Mouse (Mus musculus) thymus, postnatal 10 days (tissue): ENCODE data around the gene Ube4a.

Experiments used
- DNase-seq, 2 experiments: peaks; one replicate each; pipeline ENCODE4 v3.0.0; 2021; ENCODE audit warnings: low spot score in 2 of 2

Gene Ube4a

DNA sequence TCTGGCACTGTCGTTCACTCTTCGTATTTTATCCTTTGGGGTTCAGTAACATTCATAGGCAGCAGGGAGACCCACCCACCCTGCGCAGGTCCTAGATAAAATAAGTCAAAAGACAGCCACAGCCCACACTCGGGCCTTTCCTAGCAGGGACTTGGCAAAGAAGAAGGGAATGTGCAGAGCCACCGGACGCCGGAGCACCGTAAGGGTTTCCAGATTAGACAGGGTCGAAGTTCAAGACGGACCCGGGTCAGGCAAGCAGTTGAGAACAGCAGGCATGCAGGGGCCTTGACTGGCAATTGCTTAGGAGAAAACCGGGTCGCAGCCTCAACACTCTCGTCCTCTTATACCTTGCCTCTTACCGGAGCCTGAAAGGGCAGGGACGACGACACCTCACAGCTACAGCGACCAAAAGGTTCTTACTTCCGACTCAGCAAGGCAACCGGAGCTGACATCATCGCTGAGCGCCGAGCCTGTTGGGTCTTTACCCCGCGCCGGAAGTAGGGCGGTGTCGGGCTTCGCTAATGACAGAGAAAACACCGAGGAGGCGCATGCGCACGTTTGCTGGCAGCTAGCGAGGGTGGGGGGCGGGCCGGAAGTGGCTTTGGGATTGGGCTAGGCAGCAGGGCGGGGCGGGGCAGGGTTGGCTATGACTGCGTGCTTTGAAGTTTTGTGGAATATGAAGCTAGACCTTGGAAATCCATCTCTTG, at the start of gene Ube4a:
Gene Ube4a, minus strand, starts transcription at position 475 of the 707 bp plus-strand sequence.
- DNase-seq: peak; percentile 98 to 99

DNA sequence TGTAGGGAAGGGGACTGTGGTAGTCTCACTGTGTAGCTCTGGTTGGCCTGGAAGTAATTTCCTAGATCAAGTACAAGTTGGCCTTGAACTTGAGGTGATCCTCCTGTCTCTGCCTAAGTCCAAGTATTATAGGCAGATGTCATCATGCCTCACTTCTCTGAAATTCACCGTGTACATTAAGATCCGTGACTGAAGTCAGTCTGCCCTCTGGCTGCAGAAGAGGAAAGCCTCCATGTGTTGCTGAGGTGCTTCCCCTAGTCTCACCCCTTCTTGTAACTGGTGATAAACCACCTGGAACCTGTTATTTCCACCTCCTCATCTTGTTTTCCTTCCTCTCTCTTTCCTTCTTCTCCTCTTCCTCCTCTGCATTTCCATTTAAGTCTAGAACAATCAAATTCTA, 49.5 kb upstream of the Ube4a start:
- no peak for DNase-seq

DNA sequence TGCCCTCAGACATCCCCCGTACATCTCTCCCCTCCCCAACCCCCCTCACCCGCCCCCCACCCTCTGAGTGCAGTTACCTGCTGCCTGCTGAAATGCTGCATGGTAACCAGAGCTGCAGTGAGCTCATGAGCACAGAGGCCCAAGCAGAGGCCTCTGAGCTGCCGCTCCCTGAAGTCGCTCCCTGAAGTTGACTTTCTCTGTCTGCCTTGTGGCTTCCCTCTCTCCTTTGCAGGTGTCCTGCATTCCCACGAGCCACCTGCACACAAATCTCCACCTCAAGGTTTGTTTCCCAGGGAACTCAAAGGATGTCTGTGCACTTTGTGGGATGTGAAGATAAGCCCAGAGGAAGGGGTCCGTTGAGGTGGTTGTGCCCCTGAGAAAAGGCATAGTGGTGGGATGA, 45.9 kb upstream of the Ube4a start:
- DNase-seq: no peak

DNA sequence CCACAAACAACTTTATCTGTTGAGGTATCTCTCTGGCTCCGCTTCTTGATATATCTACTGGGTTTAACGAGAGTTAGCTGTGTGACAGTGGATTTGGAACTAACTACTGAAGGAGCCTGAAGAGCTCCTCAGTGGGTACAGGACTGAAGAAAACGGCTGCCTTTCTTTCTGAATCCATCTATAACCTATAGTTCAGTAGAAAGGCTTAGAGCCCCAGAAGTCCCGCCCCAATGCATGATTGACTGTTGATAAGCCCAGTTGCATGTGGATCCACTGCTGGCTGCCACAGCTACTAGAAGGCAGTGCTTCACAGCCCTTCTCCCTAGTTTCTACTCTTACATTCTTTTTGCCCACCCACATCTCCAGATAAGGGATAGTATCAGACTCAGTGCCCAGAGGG, 45.1 kb upstream of the Ube4a start:
- DNase-seq: peak; percentile 69 to 71

DNA sequence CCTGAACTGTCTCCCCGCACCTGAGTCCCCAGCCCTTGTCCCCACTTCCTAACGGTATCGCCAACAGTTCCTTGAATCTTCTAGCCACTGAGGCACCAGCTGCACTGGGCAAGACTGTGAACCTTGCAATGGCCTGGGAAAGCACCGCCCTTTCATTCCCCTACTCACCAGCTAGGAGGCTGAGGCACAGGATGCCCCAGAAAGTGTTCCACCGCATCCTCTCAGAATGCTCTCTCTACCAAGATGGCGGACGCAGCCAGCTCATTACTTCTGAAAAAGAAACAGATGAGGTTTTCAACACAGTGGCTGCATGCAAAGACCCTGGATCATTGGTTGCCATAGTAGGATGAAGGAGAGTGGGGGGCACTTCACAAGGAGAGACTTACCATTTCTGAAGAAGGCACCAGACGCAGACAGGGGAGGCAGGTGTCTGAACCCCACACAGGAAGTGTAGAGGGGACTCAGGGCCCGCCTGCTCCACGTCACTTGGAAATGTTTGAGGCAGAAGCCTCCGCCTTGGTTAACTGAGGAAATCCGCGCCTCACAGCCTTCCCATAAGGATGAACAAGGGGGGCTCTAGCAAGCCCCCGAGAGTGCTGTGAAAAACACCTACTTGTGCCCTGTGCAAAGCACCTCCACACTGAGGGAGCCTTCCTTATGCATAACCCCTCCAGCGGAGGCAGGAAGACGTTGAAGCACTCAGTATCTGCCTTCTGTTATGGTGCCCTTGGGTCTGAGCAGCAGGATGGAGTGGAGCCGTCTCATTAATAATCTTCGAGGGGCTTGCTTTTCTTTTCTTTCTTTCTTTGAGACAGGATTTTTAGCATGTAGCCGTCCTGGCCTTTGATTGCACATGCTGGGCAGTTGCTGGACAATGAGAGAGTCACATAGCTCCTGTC, 44.0 kb upstream of the Ube4a start, which contains the start of gene Cd3e:
Gene Cd3e, minus strand, starts transcription at position 448 of the 899 bp plus-strand sequence.
- peak; percentile 75 to 84 for DNase-seq

DNA sequence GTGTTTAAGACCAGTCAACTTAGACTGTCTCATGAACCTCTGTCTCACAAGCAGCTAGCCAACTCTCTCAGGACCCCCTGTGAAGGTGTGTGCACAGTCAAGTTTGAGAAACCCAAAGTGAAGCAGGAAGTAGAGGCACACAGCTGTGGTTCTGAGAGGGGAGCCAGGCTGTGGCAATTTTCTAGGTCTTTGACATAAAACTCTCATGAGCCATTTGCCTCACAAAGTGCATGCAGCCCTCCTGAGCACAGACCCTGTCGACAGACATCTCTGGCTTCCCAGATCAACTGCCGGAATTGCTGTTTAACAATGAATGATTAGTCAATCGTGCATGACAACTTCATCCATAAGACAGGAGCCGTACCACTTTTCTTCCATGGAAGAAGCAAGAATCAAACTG, 42.9 kb upstream of the Ube4a start:
- DNase-seq: peak; percentile 69 to 71

DNA sequence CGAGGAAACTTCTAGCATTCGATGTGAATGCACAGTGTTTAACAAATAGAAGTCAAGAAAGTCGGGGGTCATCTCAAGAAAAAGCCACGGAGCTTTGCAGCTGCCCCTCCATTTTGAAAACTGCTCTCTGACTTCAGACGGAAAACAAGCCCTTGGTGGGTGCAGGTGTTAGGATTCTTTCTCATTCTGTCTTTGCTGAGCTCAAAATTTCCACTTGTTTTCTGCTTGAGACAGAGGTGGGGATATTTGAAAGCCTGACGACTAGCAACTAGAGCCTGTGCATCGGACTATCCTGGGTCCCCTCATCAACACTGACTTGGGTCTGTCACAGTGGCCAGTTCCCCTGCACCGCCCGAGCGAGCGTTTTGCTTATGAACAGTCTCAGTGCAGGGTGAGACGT, 42.0 kb upstream of the Ube4a start:
- DNase-seq: no peak

DNA sequence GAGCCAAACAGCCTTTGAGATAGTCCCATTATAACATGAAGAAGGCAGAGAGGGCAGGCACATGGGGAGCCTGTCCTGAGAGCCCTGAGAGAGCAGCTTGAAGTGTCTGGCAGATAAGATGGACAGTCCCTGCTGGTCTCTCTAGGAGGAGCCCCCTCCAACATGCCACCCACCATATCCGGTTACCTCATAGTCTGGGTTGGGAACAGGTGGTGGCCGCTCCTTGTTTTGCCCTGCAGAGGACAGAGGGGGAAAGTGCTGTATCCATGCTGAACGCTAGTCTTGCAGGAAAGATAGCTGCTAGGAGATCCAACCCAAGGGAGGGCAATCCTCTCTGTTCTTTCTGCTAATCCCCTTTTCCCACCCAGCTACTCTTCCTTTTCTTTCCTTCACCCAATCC, 34.8 kb upstream of the Ube4a start:
- no peak for DNase-seq

DNA sequence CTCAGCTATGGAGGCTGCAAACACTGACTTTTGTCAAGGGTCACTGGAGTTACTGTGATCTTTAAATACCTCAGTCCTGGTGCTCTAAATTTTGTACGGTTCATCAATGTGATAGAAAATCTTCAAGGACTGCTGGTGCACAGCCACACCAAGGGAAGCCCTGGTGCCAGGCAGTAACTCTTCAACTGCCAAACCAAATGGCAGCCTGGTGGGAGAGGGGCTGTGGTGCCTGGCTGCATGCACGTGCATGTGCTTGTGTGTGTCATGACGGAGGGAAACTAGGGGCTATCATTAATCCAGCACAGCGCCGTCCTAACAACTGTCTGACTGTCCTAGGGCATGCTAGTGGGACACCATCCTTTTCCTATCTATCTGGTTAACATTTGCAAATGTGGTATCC, 34.4 kb upstream of the Ube4a start:
- no peak for DNase-seq

DNA sequence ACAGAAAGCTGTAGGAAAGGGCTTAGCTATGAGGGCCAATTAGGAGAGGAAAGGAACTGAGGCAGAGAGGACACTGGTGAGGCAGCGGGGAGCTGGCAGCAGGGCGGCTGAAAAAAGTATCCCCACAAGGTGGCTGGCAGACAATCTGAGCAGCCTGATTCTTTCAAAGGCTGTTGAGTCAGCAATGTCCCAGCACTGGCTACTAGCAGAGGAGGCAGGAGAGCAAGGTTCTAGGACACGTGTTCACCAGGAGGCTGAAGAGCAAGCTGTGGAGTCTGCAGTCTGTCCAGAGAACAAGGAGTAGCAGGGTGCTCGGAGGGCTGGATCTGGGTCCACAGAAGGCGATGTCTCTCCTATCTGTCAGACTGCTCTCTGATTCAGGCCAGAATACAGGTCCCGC, 33.8 kb upstream of the Ube4a start:
- peak in 1 of 2 experiments; percentile 33 for DNase-seq

DNA sequence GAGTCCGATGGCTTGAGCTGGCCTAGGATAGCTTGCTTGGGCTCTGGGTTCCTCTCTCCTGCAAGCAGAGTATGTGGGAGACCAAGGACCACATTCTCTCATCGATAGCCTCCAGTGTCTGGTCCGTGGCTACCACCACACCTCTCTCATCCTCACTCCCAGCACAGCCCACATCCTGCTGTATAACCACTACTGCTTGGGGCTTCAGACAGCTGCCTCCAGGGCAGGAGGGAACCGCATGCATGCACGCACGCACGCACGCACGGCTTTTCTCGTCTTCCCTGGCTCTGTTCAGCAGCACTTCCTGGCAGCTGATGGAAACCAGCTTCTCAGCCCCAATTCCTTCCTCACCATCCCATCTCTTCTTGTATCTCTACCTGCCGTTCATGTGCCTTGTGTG, 32.7 kb upstream of the Ube4a start:
- DNase-seq: peak in 1 of 2 experiments; percentile 59

DNA sequence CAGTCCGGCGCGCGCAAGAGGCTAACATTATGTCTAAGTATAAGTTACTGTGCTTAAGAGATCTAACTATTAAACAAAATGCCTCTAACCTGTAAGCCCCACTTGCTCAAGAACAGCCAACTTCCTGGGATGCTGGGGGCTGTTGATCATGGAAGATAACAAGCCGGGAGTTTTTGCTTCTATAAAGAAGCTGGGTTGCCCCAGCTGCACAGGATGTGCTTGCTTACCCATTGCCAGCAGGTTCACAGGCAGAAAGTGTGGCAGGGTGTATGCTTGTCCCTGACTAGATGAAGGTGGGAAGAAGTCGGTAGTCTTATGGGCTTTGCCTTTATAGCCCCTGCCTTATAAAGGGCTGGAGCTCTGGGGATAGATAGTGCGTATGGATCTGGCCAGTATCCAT, 31.2 kb upstream of the Ube4a start:
- DNase-seq: peak; percentile 56 to 63

DNA sequence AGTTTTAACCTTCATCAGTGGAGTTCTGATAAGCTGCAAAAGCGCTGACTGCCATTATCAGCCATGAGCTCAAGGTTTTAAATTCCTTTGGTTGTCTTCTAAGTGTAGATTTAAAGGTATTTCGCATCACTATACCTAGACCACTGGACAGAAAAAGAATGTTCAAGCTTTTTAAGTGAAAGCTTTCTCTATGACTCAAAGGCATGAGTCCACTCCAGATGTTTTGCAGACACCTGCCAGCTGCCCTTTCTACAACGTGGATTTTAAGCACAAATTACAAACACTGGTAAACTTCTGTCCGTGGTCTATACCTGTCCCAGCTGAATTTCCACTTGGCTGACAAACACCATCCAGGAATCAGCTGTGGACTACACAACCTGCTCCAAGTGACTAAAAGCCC, 29.6 kb upstream of the Ube4a start:
- no peak for DNase-seq

DNA sequence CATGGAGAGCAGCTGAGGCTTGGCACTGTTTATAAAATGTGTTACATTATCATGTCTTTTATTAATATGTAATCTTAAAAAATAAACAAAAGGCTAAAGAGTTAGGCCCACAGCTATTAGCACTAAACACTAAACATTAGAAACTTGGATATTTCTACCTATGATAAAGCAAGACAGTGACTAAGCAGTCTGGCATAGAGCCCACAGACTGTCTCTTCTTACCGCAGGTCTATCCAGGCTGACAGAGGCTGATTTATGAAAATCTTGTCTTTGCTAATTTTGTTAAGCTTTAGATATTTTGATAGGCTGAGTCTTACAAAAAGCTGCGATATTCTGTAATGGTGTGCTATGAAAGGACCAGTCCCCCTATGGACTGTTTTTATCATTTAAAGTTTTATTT, 27.9 kb upstream of the Ube4a start:
- DNase-seq: no peak

DNA sequence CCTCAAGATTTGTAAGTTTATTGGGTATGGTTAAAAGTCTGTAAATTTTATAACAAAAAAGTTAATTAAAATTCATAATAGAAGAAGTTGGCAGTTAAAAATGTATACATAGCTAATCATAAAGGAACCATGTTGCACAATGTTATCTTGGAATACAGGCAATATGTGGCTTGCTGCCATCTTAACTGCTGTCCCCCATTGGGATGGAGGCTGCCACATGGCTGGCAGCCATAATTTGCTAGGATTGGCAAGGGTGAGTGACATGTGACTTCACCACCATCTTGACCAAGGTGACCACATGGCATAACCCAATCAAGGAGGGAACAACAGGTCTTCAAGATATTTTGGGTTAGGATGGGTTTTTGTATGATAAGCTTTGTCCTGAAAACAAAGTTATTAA, 26.9 kb upstream of the Ube4a start:
- no peak for DNase-seq

DNA sequence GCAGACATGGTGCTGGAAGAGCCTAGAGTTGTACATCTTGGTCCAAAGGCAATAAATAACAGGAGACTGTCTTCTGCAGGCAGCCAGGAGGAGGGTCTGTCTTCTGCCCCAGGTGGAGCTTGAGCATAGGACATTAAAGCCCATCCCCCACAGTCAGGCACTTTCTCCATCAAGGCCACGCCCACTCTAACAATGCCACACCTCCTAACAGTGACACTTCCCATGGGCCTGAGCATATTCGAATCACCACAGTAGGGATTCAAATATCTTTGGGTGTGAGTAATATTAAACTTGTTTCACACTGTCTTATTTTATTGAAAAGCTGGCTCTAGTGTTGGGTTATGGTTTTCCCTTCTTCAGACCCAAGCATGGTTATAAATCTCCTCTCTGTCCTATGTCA, 26.4 kb upstream of the Ube4a start:
- DNase-seq: no peak

DNA sequence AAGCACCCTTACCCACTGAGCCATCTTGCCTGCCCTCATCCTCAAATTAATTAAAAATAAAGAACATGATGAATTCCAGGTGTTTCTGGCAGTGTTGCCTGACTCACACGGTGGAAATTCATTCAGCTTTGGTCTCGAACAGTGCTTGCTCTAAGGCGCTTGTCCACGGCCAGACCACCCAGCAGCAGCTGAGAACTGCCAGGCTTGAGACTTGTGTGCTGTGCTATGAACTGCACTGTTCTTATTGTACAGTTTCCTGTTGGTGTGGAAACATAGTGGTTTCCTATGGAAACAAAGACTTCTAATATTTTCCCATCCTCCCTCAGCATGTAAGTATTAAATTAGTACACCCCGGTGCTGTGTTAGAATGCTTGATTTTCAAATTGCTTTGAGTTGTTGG, 21.6 kb upstream of the Ube4a start:
- no peak for DNase-seq

DNA sequence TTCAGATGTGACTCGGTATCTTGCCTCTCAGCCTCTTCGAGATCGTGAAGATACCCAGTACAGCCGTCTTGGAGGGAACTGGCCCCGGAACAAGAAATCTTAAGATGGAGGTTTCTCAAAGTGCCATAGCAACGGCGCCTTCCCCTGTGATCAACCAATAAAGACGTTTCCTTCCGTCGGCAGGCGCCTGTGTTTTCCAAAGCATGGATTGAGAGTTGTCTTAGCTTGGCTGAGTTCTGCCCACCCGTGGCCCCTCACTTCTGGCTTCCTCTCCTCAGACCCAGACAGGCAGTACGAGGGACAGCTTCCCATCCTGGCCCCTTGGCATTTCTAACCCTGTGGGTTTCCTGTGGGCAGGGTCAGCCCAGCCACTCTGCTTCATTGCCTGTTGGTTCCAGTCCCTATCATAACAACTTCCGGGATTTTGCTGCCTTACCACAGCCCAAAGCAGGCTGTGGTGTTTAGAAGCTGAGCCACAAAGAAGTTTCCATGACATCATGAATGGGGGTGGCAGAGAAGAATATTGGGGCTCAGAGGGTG, 20.9 kb upstream of the Ube4a start:
- DNase-seq: peak; percentile 85

DNA sequence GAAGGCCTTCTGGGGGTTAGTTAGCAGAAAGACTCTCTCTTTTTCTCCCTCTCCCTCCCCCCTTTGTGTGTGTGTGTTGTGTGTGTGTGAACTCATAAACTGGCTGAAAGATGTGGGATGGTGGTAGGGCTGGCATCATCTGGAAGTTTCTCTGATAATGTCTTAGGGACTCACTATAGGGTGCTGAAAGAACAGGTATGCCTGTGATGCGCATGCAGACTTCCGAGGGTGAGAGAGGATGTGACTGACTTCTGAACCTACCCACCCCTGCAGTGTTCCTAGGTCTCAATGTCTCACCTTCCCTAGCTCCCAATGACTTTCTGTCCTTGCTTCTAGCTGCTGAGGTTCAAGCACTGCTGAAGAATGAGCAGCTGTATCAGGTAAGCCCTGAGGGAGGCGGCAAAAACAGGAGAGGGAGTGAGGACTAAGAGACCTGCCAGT, 20.3 kb upstream of the Ube4a start:
- DNase-seq: peak; percentile 40 to 41

DNA sequence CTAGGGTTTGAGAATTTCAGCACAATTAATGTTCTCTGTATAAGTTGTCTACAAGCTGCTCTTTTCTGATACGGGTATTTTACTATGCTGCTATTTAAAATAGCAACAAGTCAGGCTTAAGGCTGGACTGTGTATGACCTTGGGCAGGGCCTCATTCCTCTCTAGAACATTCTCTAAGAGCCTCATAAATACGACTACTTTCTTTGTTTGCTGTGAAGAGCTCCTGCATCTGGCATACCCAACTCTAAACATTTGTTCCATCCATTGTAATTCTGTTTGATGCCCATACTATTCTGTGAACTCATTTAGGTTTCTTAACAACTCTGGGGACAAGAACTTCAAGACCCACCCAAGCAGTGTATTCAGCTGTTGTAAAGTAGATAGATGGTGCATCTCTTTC, 17.6 kb upstream of the Ube4a start:
- DNase-seq: no peak

DNA sequence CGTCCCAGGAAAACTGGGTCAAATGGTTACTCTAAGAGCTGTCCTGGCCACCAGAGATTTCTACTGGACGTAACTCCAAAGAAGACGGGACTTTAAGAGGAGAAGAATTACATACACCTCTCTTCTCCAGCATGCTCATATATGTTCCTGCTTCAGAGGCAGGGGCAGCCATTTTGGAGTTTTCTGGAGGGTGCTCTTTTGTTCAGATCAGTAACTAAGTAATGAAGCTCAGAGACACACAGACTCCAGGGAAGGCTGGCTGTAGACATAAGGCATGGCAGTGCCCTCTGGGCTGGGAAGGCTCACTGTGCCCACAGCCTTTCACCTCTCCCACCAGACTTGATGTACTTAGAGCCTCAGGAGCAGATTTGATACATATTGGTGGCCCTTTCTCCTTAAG, 17.1 kb upstream of the Ube4a start:
- peak in 1 of 2 experiments; percentile 48 for DNase-seq

DNA sequence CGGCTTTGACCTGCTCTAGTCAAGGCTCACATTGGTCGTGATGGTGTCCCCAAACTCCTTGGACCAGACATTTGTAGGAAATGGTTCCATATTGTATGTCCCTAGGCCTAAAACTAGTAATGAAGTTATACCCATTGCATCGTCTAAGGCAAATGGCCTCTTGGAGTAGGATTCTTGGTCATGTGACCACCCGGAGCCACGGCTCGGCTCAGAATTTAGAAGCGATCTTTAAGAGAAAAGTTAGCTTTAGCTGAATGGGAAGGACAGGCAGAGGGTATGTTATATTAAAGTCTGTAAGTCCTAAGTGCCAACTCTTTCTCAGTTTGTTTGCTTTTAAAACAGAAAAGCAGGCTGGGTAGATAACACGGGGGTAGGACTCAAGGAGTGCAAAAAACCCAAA, 16.7 kb upstream of the Ube4a start:
- DNase-seq: peak in 1 of 2 experiments; percentile 34

DNA sequence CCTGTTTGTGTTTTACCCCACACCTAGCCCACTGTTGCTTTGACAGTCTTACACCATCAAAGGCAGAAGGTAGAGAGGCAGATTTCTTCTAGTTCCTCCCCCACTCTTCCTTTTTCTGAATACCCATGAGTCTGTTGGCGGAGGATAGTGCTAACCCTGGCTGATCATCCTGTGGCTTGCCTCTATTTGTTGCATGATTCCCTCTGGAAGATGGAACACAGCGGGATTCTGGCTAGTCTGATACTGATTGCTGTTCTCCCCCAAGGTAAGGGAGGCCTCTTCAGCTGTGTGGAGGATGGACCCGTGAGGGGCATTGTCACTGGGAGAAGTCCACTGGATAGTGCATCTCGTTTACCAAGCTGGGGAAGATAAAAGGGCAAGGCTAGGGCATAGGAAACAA, 16.3 kb upstream of the Ube4a start, which contains the start of gene Cd3d:
Gene Cd3d, plus strand, starts transcription at position 111 of the 400 bp plus-strand sequence.
- DNase-seq: peak; percentile 66 to 76
